Mouse (Mus musculus): ENCODE data around the gene Paf1.

The Paf1 gene

DNA sequence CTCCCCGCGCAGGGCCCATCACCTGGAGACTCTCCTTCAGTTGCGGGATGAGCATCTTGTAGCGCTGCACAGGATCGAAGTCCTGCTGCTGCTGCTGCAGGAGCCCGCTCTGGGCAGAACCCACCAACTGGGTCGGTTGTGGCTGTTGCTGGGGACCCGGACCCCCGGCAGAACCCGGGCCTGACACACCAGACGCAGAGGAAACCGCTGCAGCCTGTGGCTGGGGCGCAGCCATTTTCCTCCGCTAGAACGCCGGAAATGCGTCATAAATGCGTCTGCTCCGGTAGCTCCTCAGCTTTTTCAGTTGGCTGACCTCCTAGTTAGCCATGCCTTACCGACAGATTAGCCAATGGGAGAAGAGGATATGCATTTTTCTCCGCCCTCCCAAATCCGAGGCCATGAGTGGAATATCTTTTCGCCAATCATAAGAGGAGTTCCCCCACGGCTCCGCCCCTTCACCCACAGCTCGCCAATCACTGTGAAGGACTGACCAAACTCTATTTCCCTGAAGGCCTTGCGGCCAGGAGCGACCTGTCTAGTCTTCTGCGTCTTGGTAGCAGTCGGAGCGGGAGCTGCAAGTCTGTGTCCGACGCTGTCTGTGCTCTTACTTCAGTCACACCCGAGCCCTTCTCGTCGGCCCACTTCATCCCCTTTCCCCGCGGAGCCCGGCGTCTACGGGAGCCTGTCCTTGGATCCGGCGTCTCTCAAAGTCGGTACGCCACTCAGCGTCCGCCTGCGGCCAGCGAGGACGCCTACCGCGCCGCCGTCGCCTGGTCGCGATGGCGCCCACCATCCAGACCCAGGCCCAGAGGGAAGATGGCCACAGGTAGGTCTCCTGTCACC is at the start of gene Paf1, which contains the start of gene Med29:
TSS of gene Paf1 (plus strand) at position 523 of the 843 bp plus-strand sequence.
TSS of gene Med29 (minus strand) at position 280 of the 843 bp plus-strand sequence.
- peak; percentile 98 for DNase-seq (ENCODE audit: low read depth, low spot score)

DNA sequence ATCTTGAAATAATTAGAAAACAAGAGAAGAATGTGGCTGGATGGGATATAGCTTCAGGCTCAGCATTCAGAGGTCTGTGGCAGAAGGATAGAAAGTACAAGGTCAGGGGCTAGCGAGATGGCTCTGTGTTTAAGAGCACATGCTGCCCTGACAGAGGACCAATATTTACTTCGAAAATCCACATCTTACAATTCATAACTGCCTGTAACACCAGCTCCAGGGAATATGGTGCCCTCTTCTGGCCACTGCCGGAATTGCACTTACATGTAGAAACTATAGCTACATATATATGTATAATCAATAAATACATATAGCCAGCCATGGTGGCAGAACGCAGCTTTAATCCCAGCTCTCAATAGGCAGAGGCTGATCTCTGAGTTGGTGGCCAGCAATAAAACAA is 48.1 kb upstream of the Paf1 start:
- peak; percentile 71 for DNase-seq (ENCODE audit: low read depth, low spot score)

DNA sequence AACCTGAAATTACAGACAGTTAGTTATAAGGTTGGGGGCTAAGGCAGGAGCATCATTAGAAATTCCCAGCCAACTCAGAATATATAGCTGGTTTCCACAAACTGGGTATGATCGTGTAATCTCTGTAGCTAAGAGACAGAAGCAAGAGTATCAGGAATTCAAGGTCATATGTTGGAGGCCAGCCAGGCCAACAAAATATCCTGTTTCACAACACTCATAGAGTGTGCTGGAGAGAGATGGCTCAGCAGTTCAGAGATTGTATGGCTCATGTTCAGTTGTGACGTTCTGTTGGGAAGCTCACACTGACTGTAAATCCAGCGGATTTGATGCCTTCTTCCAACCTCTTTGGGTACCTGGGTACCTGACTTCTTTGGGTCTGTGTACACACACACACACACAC is 45.0 kb upstream of the Paf1 start:
- no peak for DNase-seq (ENCODE audit: low read depth, low spot score)

DNA sequence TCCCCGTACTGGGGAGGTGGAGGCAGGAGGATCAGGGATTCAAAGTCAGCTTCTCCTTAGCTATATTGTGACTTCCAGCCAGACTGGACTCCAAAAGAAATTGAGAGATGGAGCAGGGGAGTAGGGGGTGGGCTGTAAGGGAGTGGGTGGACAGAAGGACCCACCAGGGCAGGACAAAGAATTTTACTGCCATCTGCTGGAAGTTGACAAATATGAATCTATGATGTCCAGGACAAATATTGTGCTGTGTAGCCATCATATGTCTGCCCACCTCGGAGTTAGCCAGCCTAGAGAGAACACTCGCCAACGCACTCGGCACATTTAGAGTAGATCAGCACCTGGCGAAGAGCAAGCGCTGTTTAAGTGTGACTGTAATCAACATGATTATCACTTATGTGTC is 44.1 kb upstream of the Paf1 start:
- DNase-seq (ENCODE audit: low read depth, low spot score) = no peak

DNA sequence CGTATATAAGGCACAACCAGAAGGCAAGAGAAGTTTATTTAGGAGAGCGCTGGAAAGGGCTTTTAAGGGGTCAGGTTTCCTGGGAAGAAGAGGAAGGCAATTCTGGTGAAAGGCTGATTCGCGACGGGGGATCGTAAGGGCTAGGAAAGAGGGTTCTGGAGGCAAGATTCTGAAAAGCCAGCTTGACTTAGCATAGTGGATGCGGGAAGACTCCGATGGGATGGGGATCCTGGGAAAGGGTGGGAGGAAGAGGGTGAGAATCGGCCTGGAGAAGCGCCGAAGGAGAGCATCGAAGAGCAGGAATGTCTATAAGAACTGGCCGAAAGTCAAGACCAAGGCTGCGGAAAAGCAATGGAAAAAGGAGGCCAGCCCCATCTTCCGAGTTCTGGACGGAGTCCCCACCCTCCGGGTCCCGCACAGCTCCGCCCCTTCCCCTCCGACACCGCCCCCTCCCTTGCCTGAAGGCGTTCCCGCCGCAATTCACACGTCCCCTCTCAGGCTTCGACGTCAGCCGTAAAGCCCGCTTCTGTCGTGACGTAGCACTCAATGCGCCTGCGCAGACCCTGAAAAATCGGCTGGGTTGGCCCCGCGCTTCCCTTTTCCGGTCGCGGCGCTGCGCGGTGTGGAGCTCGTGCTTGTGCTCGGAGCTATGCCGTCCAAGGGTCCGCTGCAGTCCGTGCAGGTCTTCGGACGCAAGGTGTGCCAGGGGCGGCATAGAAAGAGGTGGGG is 42.4 kb upstream of the Paf1 start, which contains the start of gene Rps16:
TSS of gene Rps16 (plus strand) at position 498 of the 729 bp plus-strand sequence.
- peak; percentile 95 for DNase-seq (ENCODE audit: low read depth, low spot score)

DNA sequence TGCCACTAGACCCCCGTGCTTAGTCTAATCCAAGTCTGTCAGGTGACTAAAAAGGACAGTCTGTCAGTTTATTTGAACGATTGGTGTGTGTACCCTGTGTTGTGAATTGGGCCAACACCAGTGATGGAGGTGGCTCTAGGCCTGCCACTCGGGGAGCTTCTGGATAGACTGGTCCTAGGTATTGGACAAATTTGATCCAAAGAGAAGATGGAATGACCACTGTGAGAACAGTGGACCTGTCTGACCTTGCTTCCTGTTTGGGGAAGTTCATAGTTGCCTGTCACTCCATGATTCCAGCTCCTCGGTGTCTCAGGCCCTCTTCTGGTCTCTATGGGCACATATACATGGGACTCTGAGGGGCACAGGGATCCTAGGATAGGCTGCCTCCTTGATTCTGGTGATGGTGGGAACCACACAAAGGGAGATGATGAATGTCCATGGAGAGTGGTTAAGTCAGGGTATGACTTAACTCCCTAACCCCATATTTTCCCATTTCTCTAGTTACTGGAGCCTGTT is 41.0 kb upstream of the Paf1 start:
- DNase-seq (ENCODE audit: low read depth, low spot score) = no peak

DNA sequence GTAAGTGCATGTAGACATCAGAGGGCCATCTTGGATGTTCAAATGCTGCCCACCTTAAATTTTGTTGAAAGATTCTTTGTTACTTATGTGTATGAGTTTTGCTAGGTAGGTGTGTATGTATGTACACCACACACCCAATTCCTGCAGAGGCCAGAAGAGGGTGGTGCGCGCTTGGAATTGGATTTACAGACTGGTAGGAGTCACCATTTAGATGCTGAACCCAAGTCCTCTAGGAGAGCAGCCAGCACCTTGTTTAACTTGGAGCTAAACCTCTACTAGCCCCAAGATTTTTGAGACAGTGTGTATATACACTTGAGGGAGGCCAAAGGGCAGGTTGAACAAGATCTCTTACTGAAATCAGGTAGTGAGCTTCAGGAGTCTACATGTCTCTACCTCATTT is 39.5 kb upstream of the Paf1 start:
- DNase-seq (ENCODE audit: low read depth, low spot score) = no peak

DNA sequence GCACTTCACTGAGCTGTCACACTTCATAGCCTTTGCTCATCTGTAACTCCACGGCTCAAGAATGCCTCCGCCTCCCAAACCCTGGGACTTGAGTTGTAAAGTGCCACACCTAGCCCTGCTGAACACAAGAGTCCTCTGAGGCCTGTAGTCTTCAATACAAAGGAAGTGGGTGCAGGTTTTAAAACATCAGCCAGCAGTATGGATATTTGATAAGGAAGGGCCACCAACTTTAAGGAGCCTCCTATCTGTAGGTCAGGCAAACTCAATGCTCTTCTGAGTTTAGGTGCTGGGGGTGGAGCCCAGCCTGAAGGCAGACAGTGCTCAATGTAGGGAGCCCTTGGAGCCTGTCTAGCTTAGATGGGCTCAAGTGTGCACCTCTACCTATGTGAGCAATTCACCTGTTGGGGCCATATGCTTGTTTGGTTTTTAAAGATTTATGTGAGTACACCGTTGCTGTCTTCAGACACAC is 38.6 kb upstream of the Paf1 start:
- no peak for DNase-seq (ENCODE audit: low read depth, low spot score)

DNA sequence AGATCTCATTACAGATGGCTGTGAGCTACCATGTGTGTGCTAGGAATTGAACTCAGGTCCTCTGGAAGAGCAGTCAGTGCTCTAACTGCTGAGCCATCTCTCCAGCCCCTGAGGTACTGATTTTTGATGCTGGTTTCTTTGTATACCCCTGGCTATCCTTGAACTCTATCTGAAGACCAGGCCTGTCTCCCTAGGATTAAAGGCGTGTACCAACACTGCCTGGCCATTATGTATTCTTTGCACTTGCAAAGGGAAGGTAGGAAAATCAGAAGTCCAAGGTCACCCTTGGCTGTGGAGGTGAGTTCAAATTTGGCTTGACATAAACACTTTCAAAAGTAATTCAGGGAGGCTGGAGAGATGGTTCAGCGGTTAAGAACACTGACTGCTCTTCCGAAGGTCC is 38.2 kb upstream of the Paf1 start:
- DNase-seq (ENCODE audit: low read depth, low spot score) = no peak

DNA sequence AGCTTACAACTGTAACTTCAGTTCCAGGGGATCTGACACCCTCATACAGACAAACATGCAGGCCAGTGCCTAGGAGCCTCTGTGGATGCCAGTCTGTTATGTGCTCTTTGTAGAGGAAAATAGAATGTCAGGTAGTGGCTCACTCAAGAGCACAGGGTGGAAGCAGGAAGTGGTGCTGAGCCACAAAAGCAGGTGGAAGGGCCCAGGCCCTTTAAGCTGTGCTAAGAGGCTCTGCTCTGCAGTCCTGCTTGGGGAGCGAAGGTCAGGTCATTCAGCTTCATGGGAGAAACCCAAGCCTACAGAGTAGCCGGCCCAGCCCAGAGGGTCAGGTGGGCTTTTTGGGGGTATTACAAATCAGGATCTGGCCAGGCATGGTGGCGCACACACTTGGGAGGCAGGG is 37.5 kb upstream of the Paf1 start:
- no peak for DNase-seq (ENCODE audit: low read depth, low spot score)

DNA sequence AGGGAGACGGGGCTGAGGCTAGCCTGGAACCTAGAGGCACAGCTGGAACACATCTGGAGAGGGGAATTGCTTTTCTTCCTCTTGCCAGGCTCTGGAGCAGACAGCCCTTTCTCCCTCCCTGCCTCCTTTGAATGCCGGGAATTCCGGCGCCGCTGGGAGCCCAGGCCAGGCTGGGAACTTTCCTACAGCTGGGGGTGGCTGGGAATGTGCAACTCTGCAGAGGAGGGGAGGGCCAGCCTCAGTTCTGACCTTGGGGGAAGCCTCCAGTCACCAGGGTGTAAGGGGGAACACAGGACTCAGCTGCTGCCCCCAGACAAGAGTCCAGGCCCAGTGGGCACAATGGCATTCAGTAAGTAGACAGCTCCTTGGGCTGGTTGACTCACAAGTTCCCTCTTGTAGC is 35.8 kb upstream of the Paf1 start:
- no peak for DNase-seq (ENCODE audit: low read depth, low spot score)

DNA sequence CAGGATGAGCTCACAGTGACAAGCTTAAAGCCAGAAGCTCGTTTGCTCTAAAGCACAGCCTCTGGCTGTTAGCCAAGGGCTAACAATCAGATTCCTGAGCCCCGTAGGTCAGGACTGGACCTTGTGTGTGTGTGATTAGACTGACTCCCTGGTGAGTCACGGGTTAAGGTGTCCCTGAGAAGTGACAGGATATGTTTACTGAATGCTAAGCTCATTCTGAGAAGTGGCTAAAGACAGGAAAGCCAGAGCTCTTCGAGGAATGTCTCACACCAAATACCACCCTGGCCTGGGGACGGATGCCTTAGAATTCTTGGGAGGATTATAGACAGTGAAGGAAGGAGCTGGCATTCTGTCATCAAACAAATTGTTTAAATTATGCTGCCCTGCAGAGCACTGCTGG is 34.8 kb upstream of the Paf1 start:
- no peak for DNase-seq (ENCODE audit: low read depth, low spot score)

DNA sequence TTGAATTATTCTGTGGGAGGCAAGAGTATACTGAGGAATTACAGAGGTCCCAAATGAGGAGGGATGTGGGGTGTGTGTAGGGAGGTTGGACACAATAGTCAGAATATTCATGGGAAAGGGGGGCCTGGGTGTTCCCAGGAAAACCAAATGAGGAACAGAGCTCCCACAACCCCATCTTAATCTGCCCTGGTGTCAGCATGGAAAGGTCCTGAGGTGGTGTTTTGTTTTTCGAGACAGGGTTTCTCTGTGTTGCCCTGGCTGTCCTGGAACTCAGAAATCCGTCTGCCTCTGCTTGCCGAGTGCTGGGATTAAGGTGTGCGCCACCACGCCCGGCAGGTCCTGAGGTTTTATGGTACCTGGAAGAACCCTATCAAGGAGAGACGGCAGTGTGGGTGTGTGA is 34.3 kb upstream of the Paf1 start:
- DNase-seq (ENCODE audit: low read depth, low spot score) = no peak

DNA sequence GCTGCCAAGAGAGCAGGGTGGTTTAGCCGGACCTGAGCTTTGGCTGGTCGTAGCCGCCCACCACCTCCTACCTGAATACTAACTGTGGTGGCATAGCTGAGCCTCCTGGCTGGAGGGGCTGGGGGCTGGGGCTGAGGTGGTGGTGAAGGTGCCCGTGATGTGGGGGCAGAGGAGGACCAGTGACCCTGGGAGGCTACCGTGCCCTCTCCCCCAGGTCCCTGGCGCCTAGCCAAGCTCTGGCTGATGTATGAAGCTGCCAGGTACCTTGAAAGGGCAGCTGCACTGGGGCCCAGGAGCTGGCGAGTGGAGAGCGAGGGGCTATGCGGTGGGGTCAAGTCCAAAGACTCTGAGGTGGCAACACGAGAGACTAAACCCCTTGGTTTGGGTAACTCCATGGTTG is 32.9 kb upstream of the Paf1 start:
- no peak for DNase-seq (ENCODE audit: low read depth, low spot score)

DNA sequence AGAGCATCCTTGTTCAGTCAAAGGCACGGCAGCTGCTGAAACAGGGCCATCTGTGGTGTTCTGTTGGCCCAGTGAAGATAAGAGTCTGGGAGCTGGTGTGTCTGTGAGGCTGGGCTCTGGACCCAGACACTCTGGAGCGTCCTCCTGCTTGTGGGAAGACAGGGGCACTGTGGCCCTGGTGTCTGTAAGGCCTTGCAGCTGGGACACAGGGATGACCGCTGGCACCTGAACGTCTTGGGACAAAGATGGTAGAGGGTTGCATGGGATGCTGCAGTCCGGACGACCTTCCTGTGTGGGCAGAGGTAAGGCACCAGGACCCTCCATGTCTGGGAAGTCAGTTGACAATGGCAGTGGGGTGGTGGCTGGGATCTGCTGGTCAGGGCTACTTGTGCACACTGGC is 32.5 kb upstream of the Paf1 start:
- DNase-seq (ENCODE audit: low read depth, low spot score) = no peak

DNA sequence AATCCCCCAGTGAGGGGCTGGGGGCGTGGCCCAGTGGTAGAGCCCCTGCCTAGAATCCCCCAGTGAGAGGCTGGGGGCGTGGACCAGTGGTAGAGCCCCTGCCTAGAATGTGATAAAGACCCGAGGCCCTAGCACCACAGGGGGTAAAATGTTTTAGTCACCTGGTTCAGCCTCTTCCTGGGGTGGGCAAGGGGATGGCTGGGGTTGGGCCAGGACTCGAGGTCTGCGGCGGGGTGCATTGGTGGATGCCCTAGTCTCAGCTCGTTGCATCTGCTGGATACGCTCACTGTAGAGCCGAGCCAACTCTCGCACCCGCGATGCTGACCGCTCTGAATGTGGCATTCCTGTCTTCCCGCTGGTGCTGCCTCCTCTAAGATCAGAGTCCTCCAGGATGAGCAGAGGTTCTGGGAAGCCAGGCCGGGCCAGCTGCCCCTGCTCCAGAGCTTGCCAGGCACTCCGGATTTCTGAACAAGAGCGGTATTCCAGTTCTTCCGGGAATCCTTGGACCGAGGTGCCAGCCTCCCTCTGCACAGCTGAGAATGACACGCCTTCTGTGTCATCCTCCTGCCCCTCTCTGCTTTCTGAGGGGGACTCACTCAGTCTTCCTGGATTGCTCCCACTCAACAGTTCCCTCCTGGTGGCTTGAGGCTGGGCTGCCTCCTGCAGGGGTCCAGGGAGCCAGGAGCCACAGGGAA is 31.0 kb upstream of the Paf1 start:
- DNase-seq (ENCODE audit: low read depth, low spot score) = no peak

DNA sequence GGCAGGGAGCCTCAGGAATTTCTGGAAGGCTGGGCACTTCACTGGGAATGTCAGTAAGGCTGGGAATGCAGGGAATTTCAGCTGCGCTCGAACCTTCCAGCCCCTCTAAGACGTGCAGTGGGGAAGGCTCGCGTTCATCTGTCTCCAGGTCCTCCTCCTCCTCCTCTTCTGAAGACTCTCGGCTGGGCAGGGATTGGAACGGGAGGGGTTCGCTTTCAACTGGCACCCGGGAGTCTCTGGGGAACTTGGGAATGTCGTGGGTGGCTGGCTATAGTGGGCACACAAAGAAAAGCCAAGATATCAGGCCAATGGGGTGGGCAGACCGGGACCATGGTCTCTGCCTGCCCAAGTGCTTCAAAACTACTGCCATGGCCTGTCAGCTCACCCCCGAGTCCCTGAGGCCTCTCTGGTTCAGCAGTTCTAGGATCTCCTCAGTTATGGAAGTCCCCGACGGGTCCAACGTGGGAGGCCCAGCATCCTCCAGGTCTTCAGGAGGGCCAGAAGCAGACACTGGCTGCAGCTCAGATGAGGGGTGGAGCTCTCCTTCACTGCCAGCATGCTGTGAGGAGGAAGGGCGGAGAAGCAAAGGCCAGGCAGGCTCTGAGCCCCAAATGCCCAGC is 30.2 kb upstream of the Paf1 start:
- no peak for DNase-seq (ENCODE audit: low read depth, low spot score)

DNA sequence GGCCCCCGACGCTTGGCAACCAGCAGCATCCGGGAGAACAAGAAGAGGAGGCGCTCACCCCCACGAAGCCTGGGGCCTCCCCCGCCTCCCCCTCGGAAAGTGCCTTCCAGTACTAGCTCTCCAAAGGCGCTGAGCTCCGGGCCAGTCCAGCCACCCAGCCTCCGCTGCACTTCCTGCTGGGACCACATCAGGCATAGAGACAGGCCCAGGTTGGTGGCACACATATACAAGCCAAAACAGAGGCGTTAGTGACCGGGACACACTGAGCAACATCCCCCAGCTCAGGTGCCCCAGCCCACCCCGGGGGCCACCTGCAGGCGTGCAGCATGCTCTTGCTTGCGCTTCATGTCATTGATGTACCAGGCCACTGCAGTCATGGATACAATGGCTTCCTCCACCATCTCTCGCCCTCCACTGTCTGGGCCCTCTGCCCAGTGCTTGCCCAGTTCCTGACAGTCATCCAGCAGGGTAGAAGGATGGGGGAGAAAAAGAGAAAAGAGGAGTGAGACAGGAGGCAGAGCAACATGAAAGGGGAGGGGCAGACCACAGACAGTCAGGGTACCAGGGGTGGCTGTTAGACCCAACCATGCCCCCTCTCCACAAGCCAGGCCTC is 25.0 kb upstream of the Paf1 start:
- no peak for DNase-seq (ENCODE audit: low read depth, low spot score)

DNA sequence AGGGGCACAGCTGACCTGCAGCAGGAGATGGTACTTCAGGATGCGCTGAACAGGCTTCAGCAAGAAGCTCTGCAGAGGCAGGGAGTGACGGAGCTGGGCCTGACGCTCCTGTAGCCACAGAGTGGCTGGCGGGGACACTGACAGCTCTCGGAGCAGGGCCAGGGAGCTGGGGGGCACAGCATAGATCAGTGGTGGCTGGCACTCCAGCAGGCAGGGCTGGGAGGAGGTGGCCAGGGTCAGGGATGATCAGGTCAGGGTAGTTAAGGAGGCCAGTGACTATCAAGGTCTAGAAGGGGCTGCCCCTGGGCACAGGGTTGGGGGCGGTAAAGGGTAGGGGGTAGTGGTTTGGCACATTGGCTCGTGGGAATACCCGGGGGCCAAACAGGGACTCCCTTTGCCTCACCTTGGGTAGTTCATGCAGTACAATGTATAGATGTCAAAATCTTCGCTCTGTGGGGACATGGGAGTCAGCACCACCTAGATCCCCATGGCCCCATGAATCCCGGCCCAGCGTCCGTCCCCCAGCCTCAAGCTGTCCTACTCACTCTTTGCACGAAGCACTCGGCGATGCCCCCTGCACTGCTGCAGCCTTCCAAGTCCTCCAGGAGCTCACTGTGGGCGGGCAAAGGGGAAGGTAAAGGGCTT is 24.4 kb upstream of the Paf1 start:
- no peak for DNase-seq (ENCODE audit: low read depth, low spot score)

DNA sequence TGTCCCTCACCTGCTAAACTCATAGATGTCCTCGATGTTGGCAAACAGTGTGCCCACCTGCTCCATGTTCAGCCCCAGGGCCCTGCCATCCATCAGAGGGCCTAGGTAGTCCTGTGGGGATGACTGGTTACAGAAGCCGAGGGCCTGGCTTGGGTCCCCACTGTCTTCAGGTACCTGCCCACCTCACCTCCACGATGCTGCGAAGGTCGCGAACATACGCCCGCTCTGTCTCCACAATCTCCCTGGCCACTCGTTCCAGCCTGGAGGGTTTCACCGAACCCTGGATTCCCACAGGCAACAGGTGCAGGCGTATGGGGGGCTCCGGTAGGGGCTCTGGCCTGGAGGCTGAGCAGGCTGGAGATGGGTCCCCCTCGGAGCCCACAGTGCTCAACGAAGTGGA is 22.7 kb upstream of the Paf1 start:
- DNase-seq (ENCODE audit: low read depth, low spot score) = no peak
